Mouse (Mus musculus): ENCODE results near the gene Hsd17b13. TPM values are rescaled to one million over a fixed set of nuclear protein-coding genes. Genes with fewer than 3 reads are reported as not detected.
"Not testable (repeated sequence)": the region's sequence is repeated elsewhere in the genome, so short reads cannot be mapped to it uniquely, and the experiment has no call there.

Gene Hsd17b13
- polyA plus RNA-seq (2012; rRNA removed), result 0.13 TPM in 1 of 2 replicates, not detected in the other

DNA sequence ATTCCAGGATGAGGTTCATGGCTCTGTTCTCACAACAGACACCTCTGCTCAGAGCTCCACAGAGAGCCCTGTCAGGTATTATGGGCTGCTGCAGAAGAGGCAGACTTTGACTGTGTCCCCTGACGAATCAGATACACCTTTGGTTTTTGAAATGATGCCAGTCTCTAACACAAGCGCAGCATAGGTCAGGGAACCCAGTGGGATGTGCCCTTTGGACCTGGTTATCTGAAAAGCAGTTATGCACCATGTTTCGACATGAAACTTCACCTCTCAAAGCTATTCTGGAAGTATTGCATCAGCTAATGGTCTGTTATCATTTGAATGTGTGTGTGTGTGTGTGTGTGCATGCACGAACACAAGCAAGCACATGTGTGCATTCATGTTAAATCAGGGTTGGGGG lies at the start of gene Hsd17b13:
Gene Hsd17b13, minus strand, starts transcription at position 114 of the 400 bp plus-strand sequence.
- TF ChIP-seq POLR2A (IDR thresholded peaks at IDR 0.05; ENCODE audit: low read depth, low read length) (no peak), CTCF (conservative IDR thresholded peaks at IDR 0.05; ENCODE audit: insufficient read depth, insufficient read length, low read depth, low read length) (no peak)
- peak; percentile 52 for DNase-seq
- Histone ChIP-seq H3K4me1 (ENCODE audit: control insufficient read depth, insufficient read depth, low read length) (peaks cover 9% of the 10 kb centered on the region), H3K36me3 (ENCODE audit: control insufficient read depth, insufficient read depth, low read length) (no peaks in the 10 kb centered on the region), H3K4me3 (ENCODE audit: insufficient read depth, low read depth, low read length) (no peak within 1 kb of the TSS), H3K27me3 (replicated peaks; ENCODE audit: control insufficient read depth, insufficient read depth, low read length) (no peaks in the 10 kb centered on the region), H3K27ac (ENCODE audit: insufficient read depth, low read depth, low read length) (no peak within 1 kb of the TSS)
- WGBS, result 54% methylated on average over 4 of the region's 4 CpGs

DNA sequence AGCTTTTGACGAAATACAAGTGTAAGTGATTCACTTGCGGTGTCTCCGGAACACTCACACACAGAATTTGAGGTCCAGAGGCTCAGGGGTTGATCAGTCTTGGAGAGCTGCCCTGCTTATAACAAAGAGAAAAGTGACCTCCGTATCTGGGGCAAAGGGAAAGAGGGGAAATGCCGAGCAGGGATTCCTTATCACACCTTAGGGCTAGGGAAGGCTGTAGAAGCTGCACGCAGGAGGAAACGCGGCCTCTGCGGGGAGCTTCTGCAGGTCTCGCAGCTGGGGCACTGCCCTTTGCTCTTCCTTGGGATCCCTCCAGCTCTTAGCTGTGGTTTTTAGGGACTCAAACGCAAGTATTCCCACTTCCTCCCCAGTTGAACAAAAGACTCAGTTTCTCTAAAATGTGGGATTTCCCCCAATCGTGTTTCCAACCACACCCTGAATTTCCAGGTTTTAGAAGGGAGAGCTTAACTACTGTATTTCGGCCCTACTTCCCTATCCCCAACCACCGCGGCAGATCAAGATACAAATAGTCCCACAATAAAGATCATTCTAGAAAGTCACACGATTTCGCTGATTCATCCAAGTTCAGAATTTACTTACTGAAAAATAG lies 48.1 kb upstream of the Hsd17b13 start:
- Histone ChIP-seq H3K27me3 (replicated peaks; ENCODE audit: control insufficient read depth, insufficient read depth, low read length) (no peaks in the 10 kb centered on the region), H3K4me1 (ENCODE audit: control insufficient read depth, insufficient read depth, low read length) (peaks cover 10% of the 10 kb centered on the region), H3K36me3 (ENCODE audit: control insufficient read depth, insufficient read depth, low read length) (no peaks in the 10 kb centered on the region), H3K4me3 (ENCODE audit: insufficient read depth, low read depth, low read length) (no peak overlapping the region), H3K27ac (ENCODE audit: insufficient read depth, low read depth, low read length) (peak overlapping the region; percentile 39; the same call in 1 of the 2 replicates)
- 62% methylated on average over 17 of the region's 17 CpGs for WGBS
- TF ChIP-seq CTCF (conservative IDR thresholded peaks at IDR 0.05; ENCODE audit: insufficient read depth, insufficient read length, low read depth, low read length), result no peak
- no peak for TF ChIP-seq POLR2A (IDR thresholded peaks at IDR 0.05; ENCODE audit: low read depth, low read length)
- peak; percentile 62 for DNase-seq

DNA sequence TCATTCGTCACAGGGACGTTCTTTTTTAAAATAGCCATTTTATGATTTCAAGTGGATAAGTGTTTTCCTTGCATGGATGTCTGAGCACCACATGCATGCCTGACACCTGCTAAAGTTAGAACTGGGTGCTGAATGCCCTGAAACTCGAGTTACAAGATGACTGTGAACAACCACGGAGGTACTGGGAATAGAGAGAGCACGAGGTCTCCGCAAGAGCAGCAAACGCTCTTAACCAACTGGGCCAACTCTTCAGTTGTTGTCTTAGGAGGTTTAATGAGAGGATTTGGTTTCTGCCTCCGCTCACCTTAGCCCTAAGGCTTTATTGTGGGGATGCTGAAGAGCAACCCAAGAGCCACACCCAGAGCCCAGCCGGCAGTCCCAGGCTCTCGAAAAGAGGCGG lies 47.6 kb upstream of the Hsd17b13 start:
- DNase-seq, result no peak
- Histone ChIP-seq H3K4me3 (ENCODE audit: insufficient read depth, low read depth, low read length) (no peak overlapping the region), H3K27me3 (replicated peaks; ENCODE audit: control insufficient read depth, insufficient read depth, low read length) (no peaks in the 10 kb centered on the region)

DNA sequence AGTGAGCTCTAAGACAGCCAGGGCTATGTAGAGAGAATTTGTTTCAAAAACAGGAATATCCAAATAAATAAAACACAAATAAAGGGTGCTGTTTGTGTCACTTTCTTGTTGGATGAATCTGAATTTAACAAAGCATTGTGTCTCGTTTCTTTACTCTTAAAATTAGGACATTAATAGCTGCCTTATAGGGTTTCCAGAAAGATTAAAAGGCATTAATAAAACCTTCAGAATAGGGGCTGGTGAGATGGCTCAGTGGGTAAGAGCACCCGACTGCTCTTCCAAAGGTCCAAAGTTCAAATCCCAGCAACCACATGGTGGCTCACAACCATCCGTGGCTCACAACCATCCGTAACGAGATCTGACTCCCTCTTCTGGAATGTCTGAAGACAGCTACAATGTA lies 47.0 kb upstream of the Hsd17b13 start:
- not testable (repeated sequence) for H3K27me3 ChIP-seq (replicated peaks; ENCODE audit: control insufficient read depth, insufficient read depth, low read length); H3K36me3 ChIP-seq (ENCODE audit: control insufficient read depth, insufficient read depth, low read length); DNase-seq; H3K4me3 ChIP-seq (ENCODE audit: insufficient read depth, low read depth, low read length)
- H3K27ac ChIP-seq (ENCODE audit: insufficient read depth, low read depth, low read length), result peak overlapping the region; percentile 64; the same call in 1 of the 2 replicates
- WGBS, result 45% methylated on average over 5 of the region's 5 CpGs
- peaks cover 14% of the 10 kb centered on the region for H3K4me1 ChIP-seq (ENCODE audit: control insufficient read depth, insufficient read depth, low read length)

More for the DNA sequence above, 47.6 kb upstream of the Hsd17b13 start:
- TF ChIP-seq CTCF (conservative IDR thresholded peaks at IDR 0.05; ENCODE audit: insufficient read depth, insufficient read length, low read depth, low read length) (no peak), POLR2A (IDR thresholded peaks at IDR 0.05; ENCODE audit: low read depth, low read length) (no peak)
- peaks cover 14% of the 10 kb centered on the region for H3K4me1 ChIP-seq (ENCODE audit: control insufficient read depth, insufficient read depth, low read length)
- no peaks in the 10 kb centered on the region for H3K36me3 ChIP-seq (ENCODE audit: control insufficient read depth, insufficient read depth, low read length)
- no peak overlapping the region for H3K27ac ChIP-seq (ENCODE audit: insufficient read depth, low read depth, low read length)
- WGBS, result 74% methylated on average over 11 of the region's 11 CpGs

DNA sequence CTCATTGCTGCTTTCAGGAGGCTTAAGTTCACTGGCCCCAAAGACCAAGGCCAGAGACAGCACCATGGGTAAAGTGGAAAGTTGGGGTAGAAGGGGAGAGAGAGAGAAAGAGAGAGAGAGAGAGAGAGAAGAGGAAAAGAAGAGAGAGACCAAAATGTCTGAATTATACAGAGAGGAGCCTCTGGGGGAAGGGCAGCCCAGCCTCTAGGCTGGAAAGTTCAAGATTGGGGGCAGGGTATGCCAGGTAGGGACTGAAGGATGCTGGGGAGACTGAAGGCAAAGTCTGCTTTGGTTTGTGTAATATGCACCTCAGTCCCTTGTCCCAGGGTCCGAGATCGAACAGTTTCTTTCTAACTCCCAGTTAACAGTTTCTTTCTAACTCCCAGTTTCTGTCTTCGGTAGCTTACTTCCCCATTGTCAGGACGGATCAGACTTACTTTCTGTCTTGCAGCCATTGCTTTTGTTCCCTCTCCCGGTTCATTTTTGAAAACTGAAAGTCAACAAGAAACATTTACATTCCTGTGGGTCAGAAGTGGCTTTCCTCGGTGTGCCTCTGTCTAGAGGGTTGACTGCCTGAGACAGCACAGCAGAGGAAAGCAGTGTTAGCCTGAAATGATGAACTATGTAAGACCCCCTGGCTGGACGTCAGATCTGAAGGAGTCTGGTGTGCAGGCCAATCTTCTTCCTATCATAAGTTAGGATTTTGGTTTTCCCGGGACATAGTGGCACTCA lies 46.2 kb upstream of the Hsd17b13 start:
- Histone ChIP-seq H3K27ac (ENCODE audit: insufficient read depth, low read depth, low read length) (peak overlapping the region; percentile 64), H3K36me3 (ENCODE audit: control insufficient read depth, insufficient read depth, low read length) (no peaks in the 10 kb centered on the region), H3K4me3 (ENCODE audit: insufficient read depth, low read depth, low read length) (no peak overlapping the region), H3K4me1 (ENCODE audit: control insufficient read depth, insufficient read depth, low read length) (peaks cover 17% of the 10 kb centered on the region), H3K27me3 (replicated peaks; ENCODE audit: control insufficient read depth, insufficient read depth, low read length) (no peaks in the 10 kb centered on the region)
- TF ChIP-seq POLR2A (IDR thresholded peaks at IDR 0.05; ENCODE audit: low read depth, low read length) (no peak), CTCF (conservative IDR thresholded peaks at IDR 0.05; ENCODE audit: insufficient read depth, insufficient read length, low read depth, low read length) (no peak)
- no peak for DNase-seq
- WGBS, result 78% methylated on average over 8 of the region's 8 CpGs

DNA sequence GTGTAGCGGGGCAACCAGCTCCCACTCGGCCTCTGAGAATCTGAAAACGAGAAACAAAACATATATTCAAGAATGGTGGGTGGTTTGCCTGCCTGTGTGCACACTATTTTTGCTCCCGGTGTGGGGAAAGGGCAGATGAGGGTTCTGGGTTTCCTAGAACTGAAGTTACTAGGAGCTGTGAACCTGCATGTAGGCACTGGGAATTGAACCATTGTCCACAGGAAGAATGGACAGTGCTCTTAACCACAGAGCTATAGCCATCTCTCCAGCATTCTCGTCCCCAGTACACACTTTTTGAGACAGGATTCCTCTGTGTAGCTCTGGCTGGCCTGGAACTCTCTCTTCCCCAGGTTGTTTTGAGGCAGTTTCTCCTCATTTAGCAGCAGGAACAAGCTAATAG lies 45.3 kb upstream of the Hsd17b13 start:
- DNase-seq, result no peak
- TF ChIP-seq POLR2A (IDR thresholded peaks at IDR 0.05; ENCODE audit: low read depth, low read length), result no peak
- no peak for TF ChIP-seq CTCF (conservative IDR thresholded peaks at IDR 0.05; ENCODE audit: insufficient read depth, insufficient read length, low read depth, low read length)
- 0 out of 2 replicates have a peak, but pooled peaks cover 1% of the 10 kb centered on the region for H3K36me3 ChIP-seq (ENCODE audit: control insufficient read depth, insufficient read depth, low read length)
- H3K27me3 ChIP-seq (replicated peaks; ENCODE audit: control insufficient read depth, insufficient read depth, low read length), result no peaks in the 10 kb centered on the region
- 52% methylated on average over 5 of the region's 5 CpGs for WGBS
- peaks cover 17% of the 10 kb centered on the region for H3K4me1 ChIP-seq (ENCODE audit: control insufficient read depth, insufficient read depth, low read length)
- peak overlapping the region; percentile 72 for H3K27ac ChIP-seq (ENCODE audit: insufficient read depth, low read depth, low read length)
- no peak overlapping the region for H3K4me3 ChIP-seq (ENCODE audit: insufficient read depth, low read depth, low read length)

DNA sequence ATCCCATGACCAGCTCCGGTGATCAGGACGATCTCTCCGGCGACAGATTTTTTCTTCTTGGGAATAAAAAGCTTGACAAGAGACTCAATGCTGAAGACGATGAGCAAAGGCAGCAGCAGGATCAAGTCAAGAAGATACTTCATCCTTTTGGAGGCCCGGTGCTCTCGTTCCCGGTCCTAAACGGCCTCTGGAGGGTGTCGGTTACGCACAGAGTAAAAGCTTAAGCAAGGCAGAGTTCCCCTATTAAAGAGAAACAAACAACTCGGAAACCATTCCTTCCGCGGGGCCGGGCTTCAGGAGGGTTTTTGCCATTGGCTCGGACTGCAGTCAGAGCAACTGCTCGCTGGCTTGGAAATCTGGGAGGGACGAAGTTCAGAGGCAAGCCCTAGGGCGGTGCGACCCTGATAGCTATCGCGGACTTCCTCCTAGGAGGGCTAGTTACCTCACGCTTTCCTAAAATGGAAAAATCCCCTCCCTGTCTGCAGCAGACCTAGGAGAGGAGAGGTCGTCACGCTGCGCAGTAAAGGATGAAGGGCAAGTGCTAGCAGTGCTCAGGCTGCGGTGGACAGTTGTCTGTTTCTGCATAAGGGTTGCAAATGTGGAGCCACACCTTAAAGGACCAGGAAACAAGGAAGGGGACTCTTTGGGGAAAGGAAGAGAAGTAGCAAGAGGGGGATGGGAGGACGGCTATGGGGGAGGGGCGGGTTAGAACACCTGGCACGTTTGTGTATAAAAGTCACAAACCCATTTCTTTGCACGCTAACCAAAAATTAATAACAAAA lies 44.6 kb upstream of the Hsd17b13 start, which contains the start of gene Hsd17b11:
Gene Hsd17b11, minus strand, starts transcription at position 323 of the 782 bp plus-strand sequence.
- under 1% methylated on average over 31 of the region's 31 CpGs for WGBS
- Histone ChIP-seq H3K4me1 (ENCODE audit: control insufficient read depth, insufficient read depth, low read length) (peaks cover 17% of the 10 kb centered on the region), H3K27me3 (replicated peaks; ENCODE audit: control insufficient read depth, insufficient read depth, low read length) (no peaks in the 10 kb centered on the region), H3K27ac (ENCODE audit: insufficient read depth, low read depth, low read length) (peak within 1 kb of the TSS; percentile 95), H3K36me3 (ENCODE audit: control insufficient read depth, insufficient read depth, low read length) (peaks cover 5% of the 10 kb centered on the region; the same call in 1 of the 2 replicates), H3K4me3 (ENCODE audit: insufficient read depth, low read depth, low read length) (peak within 1 kb of the TSS; percentile 67)
- DNase-seq, result peak; percentile 97
- TF ChIP-seq POLR2A (IDR thresholded peaks at IDR 0.05; ENCODE audit: low read depth, low read length) (peak; percentile 74), CTCF (conservative IDR thresholded peaks at IDR 0.05; ENCODE audit: insufficient read depth, insufficient read length, low read depth, low read length) (0 out of 2 replicates have a peak, but pooled peaks have one; percentile 20)

Data from kidney, adult 2 months (tissue).